Mouse (Mus musculus): ENCODE measurements around the gene Lrp6. TPM values are rescaled to one million over a fixed set of nuclear protein-coding genes. Genes with fewer than 3 reads are reported as not detected.

Lrp6 gene
- total and polyA plus RNA-seq, 3 experiments = 18.5 to 75.2 (median 74.3) TPM

DNA sequence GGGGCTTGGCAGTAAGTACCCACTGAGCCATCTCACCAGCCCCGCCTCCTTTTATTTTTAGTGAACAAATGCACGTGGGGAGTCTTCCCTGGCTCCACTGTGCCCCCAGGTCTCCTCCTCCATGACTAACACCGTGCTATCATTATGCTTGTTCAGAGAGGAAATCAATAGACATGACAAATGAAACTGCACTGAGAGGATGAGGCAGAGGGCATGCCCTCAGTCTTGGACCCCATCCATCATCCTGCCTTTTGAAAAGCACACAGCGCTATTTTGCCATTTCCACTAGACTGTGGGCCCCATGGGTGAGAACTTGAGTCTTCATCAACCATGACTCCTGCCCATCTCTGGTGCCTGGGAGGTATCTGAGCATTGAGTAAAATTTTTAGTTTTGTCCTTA, 135.2 kb downstream of the Lrp6 start:
- H3K9me3 ChIP-seq (replicated peaks) = 0 out of 2 replicates have a peak, but pooled peaks cover 3% of the 10 kb centered on the region
- H3K36me3 ChIP-seq (replicated peaks) = no peaks in the 10 kb centered on the region
- no peak for TF ChIP-seq GATA1 (IDR thresholded peaks at IDR 0.05; ENCODE audit: borderline replicate concordance, low read length)
- no peak for TF ChIP-seq GATA2 (IDR thresholded peaks at IDR 0.05; ENCODE audit: borderline replicate concordance, low read depth, low read length)
- no peak for TF ChIP-seq CTCF (IDR thresholded peaks at IDR 0.05; ENCODE audit: low read depth, low read length)
- TF ChIP-seq POLR2AphosphoS5 (IDR thresholded peaks at IDR 0.05; ENCODE audit: insufficient replicate concordance, low read depth, low read length) = no peak
- TF ChIP-seq TAL1 (conservative IDR thresholded peaks at IDR 0.05; ENCODE audit: low read depth, low read length) = no peak
- H3K27me3 ChIP-seq (ENCODE audit: insufficient read depth, low read length) = peaks cover 52% of the 10 kb centered on the region
- DNase-seq (ENCODE audit: low spot score) (no peak), ATAC-seq (ENCODE audit: extremely low read depth, insufficient number of reproducible peaks, low FRiP score, poor library complexity, severe bottlenecking) (no peak)
- H3K4me1 ChIP-seq (ENCODE audit: insufficient read depth, low read depth, low read length) = no peaks in the 10 kb centered on the region; the same call in 1 of the 2 replicates
- no peak overlapping the region for H3K4me3 ChIP-seq (ENCODE audit: low read depth, low read length)

DNA sequence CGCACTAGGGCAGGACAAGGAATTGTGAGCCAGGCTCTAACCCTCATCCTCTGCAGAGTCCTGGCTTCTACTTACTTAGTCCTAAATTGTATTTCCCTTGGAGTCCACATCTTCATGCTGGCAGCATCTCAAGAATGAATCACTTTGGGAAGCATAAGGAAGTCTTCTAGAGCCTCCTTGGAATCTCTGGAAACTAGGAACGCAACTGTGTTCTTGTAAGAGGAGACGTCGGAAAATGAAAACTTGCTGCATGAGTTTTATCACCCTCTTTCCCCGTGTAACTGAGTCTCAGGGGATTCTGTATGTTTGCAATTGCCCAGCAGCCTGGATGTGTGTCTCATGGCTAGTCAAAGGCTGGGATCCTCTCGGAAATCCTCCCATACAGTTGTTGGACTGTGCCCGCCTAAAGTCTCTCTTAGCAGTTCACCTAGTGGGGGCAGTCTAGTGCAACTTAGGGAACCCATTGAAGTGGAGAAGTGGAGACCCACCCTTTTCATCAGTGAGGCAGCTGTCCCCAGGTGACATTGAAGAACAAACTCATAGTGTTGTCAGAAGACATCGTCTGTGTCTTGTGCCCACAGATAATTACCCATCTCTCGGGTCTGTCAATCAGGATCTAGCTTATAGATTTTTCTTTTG, 136.5 kb downstream of the Lrp6 start:
- H3K9me3 ChIP-seq (replicated peaks) = 0 out of 2 replicates have a peak, but pooled peaks cover 3% of the 10 kb centered on the region
- ATAC-seq (ENCODE audit: extremely low read depth, insufficient number of reproducible peaks, low FRiP score, poor library complexity, severe bottlenecking) (no peak), DNase-seq (ENCODE audit: low spot score) (no peak)
- peaks cover 3% of the 10 kb centered on the region for H3K4me1 ChIP-seq (ENCODE audit: insufficient read depth, low read depth, low read length)
- H3K27me3 ChIP-seq (ENCODE audit: insufficient read depth, low read length) = peaks cover 55% of the 10 kb centered on the region
- H3K36me3 ChIP-seq (replicated peaks) = no peaks in the 10 kb centered on the region
- H3K4me3 ChIP-seq (ENCODE audit: low read depth, low read length) = no peak overlapping the region
- TF ChIP-seq POLR2AphosphoS5 (IDR thresholded peaks at IDR 0.05; ENCODE audit: insufficient replicate concordance, low read depth, low read length) = no peak
- TF ChIP-seq GATA1 (IDR thresholded peaks at IDR 0.05; ENCODE audit: borderline replicate concordance, low read length) = no peak
- no peak for TF ChIP-seq CTCF (IDR thresholded peaks at IDR 0.05; ENCODE audit: low read depth, low read length)
- no peak for TF ChIP-seq GATA2 (IDR thresholded peaks at IDR 0.05; ENCODE audit: borderline replicate concordance, low read depth, low read length)
- TF ChIP-seq TAL1 (conservative IDR thresholded peaks at IDR 0.05; ENCODE audit: low read depth, low read length) = no peak

DNA sequence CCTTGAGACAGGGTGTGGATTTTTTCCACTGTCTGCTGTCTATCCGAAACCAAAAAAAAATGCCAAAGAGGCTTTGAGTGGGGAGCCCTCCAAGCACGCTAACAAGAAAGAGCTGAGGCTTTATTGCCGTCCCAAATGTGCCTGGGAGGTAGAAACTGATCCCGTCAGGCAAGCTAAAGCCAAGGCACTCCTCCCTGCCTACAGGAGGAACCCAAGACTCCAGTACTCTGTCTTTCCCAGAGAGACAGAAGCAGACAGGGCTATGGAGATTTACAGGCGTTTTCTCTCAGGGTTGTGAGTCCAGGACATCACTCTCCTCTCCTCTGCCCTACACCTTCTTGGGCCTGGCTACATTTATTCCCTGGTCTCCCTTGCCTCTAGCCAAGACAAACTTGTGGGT, 138.3 kb downstream of the Lrp6 start:
- ATAC-seq (ENCODE audit: extremely low read depth, insufficient number of reproducible peaks, low FRiP score, poor library complexity, severe bottlenecking) (no peak), DNase-seq (ENCODE audit: low spot score) (no peak)
- no peak overlapping the region for H3K4me3 ChIP-seq (ENCODE audit: low read depth, low read length)
- H3K9me3 ChIP-seq (replicated peaks) = 0 out of 2 replicates have a peak, but pooled peaks cover 3% of the 10 kb centered on the region
- H3K36me3 ChIP-seq (replicated peaks) = no peaks in the 10 kb centered on the region
- peaks cover 5% of the 10 kb centered on the region for H3K4me1 ChIP-seq (ENCODE audit: insufficient read depth, low read depth, low read length)
- TF ChIP-seq POLR2AphosphoS5 (IDR thresholded peaks at IDR 0.05; ENCODE audit: insufficient replicate concordance, low read depth, low read length) (no peak), GATA1 (IDR thresholded peaks at IDR 0.05; ENCODE audit: borderline replicate concordance, low read length) (no peak), GATA2 (IDR thresholded peaks at IDR 0.05; ENCODE audit: borderline replicate concordance, low read depth, low read length) (no peak), TAL1 (conservative IDR thresholded peaks at IDR 0.05; ENCODE audit: low read depth, low read length) (no peak), CTCF (IDR thresholded peaks at IDR 0.05; ENCODE audit: low read depth, low read length) (no peak)
- H3K27me3 ChIP-seq (ENCODE audit: insufficient read depth, low read length) = peaks cover 48% of the 10 kb centered on the region

DNA sequence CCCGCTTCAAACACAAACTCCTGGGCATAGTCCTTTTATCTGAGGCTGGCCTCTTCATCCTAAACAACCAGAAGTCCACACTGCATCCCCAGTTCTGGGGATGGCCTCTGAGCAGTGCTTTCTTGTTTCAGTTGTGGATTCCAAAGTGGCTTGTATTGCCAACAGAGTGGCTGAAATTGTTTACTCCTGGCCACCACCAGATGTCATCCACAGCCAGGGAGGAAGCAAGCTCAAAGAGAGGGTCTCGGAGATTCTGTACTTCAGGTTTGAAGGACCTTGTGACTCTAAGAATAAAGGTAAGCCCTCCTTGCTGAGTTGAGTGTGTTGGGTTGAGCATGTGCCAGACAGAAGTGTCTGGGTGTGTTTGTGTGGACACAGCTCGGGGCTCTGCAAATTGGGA, 139.6 kb downstream of the Lrp6 start:
- H3K4me1 ChIP-seq (ENCODE audit: insufficient read depth, low read depth, low read length) = peaks cover 5% of the 10 kb centered on the region

DNA sequence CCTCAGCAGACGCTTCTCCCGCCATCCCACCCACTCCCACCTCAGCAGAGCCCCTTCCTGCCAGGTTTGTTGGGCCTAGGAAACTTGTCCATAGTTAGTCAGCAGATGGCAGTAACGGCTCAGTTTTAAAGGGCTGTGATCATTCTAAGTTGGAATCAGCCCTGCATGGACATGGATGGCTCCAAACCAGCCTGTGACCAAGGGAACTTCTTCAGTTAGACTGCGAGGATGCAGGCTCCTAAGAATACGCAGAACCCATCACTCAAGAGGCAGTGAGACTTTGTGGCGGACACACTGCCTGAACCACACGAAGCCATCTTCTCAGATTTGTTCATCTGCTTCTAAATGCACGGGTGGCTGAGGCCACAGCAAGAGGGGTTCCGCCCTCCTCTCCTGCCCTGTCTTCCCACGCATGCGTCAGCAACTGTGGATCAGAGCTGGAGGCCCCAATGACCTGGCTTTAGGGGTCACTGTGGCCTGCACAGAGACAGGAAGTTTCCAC, 141.5 kb downstream of the Lrp6 start:
- Histone ChIP-seq H3K9me3 (replicated peaks) (0 out of 2 replicates have a peak, but pooled peaks cover 3% of the 10 kb centered on the region), H3K27me3 (ENCODE audit: insufficient read depth, low read length) (peaks cover 40% of the 10 kb centered on the region), H3K36me3 (replicated peaks) (no peaks in the 10 kb centered on the region), H3K4me3 (ENCODE audit: low read depth, low read length) (no peak overlapping the region), H3K4me1 (ENCODE audit: insufficient read depth, low read depth, low read length) (peaks cover 6% of the 10 kb centered on the region)
- no peak for TF ChIP-seq GATA2 (IDR thresholded peaks at IDR 0.05; ENCODE audit: borderline replicate concordance, low read depth, low read length)
- no peak for TF ChIP-seq CTCF (IDR thresholded peaks at IDR 0.05; ENCODE audit: low read depth, low read length)
- no peak for TF ChIP-seq TAL1 (conservative IDR thresholded peaks at IDR 0.05; ENCODE audit: low read depth, low read length)
- no peak for TF ChIP-seq GATA1 (IDR thresholded peaks at IDR 0.05; ENCODE audit: borderline replicate concordance, low read length)
- no peak for TF ChIP-seq POLR2AphosphoS5 (IDR thresholded peaks at IDR 0.05; ENCODE audit: insufficient replicate concordance, low read depth, low read length)
- ATAC-seq (ENCODE audit: extremely low read depth, insufficient number of reproducible peaks, low FRiP score, poor library complexity, severe bottlenecking) (no peak), DNase-seq (ENCODE audit: low spot score) (peak; percentile 32)

More for the DNA sequence above, 139.6 kb downstream of the Lrp6 start:
- DNase-seq (ENCODE audit: low spot score) (no peak), ATAC-seq (ENCODE audit: extremely low read depth, insufficient number of reproducible peaks, low FRiP score, poor library complexity, severe bottlenecking) (no peak)
- no peaks in the 10 kb centered on the region for H3K36me3 ChIP-seq (replicated peaks)
- peaks cover 45% of the 10 kb centered on the region for H3K27me3 ChIP-seq (ENCODE audit: insufficient read depth, low read length)
- no peak overlapping the region for H3K4me3 ChIP-seq (ENCODE audit: low read depth, low read length)
- H3K9me3 ChIP-seq (replicated peaks) = 0 out of 2 replicates have a peak, but pooled peaks cover 3% of the 10 kb centered on the region
- no peak for TF ChIP-seq GATA2 (IDR thresholded peaks at IDR 0.05; ENCODE audit: borderline replicate concordance, low read depth, low read length)
- TF ChIP-seq POLR2AphosphoS5 (IDR thresholded peaks at IDR 0.05; ENCODE audit: insufficient replicate concordance, low read depth, low read length) = no peak

DNA sequence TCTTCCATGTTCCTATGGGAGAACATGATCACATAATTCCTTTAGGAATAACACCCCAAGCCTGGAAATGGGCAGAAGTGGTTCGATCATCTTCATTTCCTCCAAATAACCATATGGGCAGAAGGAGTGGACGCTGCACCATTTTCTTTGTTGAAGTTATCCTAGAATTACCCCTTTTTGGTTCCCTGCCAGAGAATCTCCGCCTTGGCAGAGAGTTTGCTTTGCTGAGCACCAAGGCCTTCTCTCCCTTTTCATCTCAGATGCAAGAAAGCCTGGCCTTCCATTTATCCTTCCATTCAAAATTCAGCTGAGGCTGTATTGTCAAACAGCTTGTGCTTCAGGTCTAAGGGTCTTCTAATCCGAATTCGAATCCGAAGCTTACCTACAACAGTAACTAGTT, 144.8 kb downstream of the Lrp6 start:
- Histone ChIP-seq H3K4me1 (ENCODE audit: insufficient read depth, low read depth, low read length) (peaks cover 8% of the 10 kb centered on the region), H3K27me3 (ENCODE audit: insufficient read depth, low read length) (peaks cover 45% of the 10 kb centered on the region), H3K4me3 (ENCODE audit: low read depth, low read length) (no peak overlapping the region), H3K9me3 (replicated peaks) (no peaks in the 10 kb centered on the region), H3K36me3 (replicated peaks) (no peaks in the 10 kb centered on the region)
- DNase-seq (ENCODE audit: low spot score) (no peak), ATAC-seq (ENCODE audit: extremely low read depth, insufficient number of reproducible peaks, low FRiP score, poor library complexity, severe bottlenecking) (no peak)
- TF ChIP-seq POLR2AphosphoS5 (IDR thresholded peaks at IDR 0.05; ENCODE audit: insufficient replicate concordance, low read depth, low read length) (no peak), TAL1 (conservative IDR thresholded peaks at IDR 0.05; ENCODE audit: low read depth, low read length) (no peak), CTCF (IDR thresholded peaks at IDR 0.05; ENCODE audit: low read depth, low read length) (no peak), GATA2 (IDR thresholded peaks at IDR 0.05; ENCODE audit: borderline replicate concordance, low read depth, low read length) (no peak)
